Mouse (Mus musculus): Measurements from ENCODE around the gene Map2k7.

DNA sequence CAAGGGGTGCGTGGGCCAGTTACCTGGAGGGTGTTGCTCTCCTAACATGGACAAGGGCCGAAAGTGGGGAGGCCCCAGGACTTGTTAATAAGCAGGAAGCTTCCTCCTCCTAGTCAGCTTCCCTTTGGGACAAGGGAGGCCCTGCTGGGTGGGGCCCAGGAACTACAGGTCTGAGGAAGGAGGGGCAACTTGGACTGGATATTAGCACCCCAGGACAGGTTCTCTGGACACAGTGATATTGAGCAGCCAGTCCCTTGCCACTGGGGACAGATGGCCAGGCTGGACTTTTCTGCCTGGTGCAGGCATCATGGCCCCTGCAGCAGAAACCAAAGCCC lies 31.6 kb upstream of the Map2k7 start:
- TF ChIP-seq GATA1 (IDR thresholded peaks at IDR 0.05; ENCODE audit: low read depth, low read length) (no peak), CTCF (IDR thresholded peaks at IDR 0.05 in 2 of 3, conservative IDR thresholded peaks at IDR 0.05 in 1 of 3; ENCODE audit: control insufficient read depth in 1 of 3, insufficient read depth in 1 of 3, low read depth in 2 of 3, low read length in 3 of 3, poor library complexity in 1 of 3, severe bottlenecking in 1 of 3) (no peak), KAT2A (conservative IDR thresholded peaks at IDR 0.05; ENCODE audit: low read depth, low read length) (no peak), NRF1 (IDR thresholded peaks at IDR 0.05; ENCODE audit: insufficient read depth, low read depth, low read length, poor library complexity, severe bottlenecking) (no peak), EP300 (IDR thresholded peaks at IDR 0.05; ENCODE audit: low read depth in 1 of 2, low read length in 2 of 2) (no peak), HCFC1 (IDR thresholded peaks at IDR 0.05; ENCODE audit: low read depth, low read length) (no peak), MAX (IDR thresholded peaks at IDR 0.05; ENCODE audit: low read length) (no peak), POLR2A (IDR thresholded peaks at IDR 0.05; ENCODE audit: control insufficient read depth in 1 of 2, insufficient read depth in 1 of 2, low read depth in 1 of 2, low read length in 2 of 2, poor library complexity in 1 of 2) (no peak), NELFE (IDR thresholded peaks at IDR 0.05; ENCODE audit: low read depth, low read length) (no peak), GABPA (IDR thresholded peaks at IDR 0.05; ENCODE audit: low read depth, low read length) (no peak)
